Mouse (Mus musculus) cerebellum, postnatal 10 days (tissue): ENCODE measurements at regions not wholly inside any gene's neighbourhood (a gene's known extent, or its start where the extent isn't known, plus 50 kb on each side); places are given as distances from the start of the nearest gene placed in this dataset.

Experiments
- DNase-seq, 2 experiments: peaks; one replicate each; pipeline ENCODE4 v3.0.0; 2021; ENCODE audit warnings: mixed read lengths in 2 of 2

DNA sequence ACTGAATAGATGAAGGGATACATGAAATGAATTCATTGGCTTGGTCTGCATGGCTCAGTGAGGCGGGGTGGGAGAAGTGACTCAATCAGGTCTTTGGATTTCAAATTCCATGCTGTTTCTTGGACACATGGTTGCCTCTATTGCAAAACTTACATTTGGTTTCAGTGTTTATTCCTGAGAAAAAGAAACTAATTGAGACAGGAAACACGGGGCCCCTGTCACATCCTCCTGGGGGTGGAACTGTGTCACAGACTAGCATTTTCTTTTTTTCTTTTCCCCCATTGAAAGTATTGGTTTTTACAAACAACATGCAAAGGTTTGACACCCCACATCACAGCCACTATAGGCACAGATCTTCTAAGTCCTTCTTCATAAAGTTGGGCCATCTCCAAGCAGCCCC is 375.8 kb upstream of the Pik3r1 start:
- no peak for DNase-seq

DNA sequence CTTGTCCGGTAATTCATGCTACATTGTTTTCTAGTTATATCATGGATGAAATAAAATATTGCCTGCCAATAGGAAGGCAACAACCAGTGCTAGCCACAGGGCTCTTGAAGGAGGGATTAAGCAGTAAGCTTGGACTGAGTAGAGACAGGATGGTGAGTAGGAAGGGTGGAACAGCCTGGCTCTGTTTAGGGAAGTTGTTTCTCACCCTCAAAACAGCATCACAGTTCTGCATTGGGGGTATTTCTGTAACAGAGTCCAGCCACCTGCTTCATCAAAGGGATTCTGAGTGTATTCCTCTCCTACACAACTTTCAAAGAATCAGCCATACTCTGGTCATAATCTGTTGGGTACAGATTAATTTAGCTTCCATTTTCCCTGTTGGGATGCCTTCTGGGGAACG is 380.0 kb upstream of the Pik3r1 start:
- no peak for DNase-seq

GRCm38 (mm10) chr13:102153785-102154608 is 386.0 kb upstream of the Pik3r1 start:
- no peak for DNase-seq

GRCm38 (mm10) chr13:102154609-102154899 is 386.5 kb upstream of the Pik3r1 start:
- no peak for DNase-seq

DNA sequence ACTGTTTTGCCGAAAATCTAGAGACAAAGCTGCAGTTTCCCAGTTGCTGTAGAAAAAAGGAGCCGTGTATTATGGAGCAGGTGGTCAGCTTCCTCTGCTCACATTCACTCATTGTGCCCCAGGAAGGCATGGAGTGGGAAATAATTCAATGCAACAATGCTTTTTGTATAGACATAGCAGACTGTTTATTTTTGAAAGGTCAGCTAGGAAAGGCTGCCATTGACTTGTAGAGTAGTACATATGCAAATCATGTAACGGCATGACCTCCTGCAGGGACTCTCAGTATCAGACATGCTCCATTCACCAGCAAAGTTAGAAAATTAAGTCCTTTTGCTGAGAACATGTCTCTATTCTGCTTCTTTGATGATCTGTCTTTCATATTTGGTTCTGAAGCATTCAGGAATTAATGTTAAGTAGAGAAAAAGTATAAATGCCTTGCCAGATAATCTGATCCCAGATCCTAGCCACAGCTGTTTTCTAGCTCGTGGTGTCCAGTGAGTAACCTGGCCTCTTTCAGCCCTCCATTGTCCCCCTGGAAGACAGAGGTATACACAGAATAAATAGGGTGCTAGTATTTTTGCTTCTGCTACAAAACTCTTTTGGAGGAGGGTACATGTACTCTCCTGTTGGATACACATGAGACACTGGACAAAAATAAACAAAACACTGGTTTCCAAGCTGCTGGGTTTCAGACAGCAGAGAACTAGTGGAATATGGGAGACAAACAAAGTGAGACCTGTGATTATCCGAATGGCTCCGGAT is 389.5 kb upstream of the Pik3r1 start:
- no peak for DNase-seq

GRCm38 (mm10) chr13:102173382-102174234 is 405.6 kb upstream of the Pik3r1 start:
- DNase-seq, result no peak

GRCm38 (mm10) chr13:102174431-102174830 is 406.4 kb upstream of the Pik3r1 start:
- no peak for DNase-seq

DNA sequence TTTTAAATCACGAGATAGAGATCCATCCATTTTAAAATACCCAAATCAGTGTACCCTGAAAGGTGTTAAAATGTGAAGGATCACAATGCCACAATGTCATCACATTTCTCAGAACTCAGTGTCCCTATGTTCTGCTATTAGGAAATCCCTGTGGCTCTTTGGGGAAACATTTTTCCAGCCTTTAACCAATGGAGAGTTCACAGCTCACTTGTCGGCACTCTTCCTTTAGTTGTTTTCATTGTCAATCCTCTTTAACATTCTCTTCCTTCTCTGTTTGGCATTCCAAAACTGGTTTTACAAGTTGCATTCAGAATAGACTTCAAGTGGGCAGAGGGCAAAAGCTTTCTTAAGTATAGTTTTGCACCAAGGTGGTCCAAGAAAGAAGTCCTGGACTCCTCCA is 406.9 kb upstream of the Pik3r1 start:
- no peak for DNase-seq

DNA sequence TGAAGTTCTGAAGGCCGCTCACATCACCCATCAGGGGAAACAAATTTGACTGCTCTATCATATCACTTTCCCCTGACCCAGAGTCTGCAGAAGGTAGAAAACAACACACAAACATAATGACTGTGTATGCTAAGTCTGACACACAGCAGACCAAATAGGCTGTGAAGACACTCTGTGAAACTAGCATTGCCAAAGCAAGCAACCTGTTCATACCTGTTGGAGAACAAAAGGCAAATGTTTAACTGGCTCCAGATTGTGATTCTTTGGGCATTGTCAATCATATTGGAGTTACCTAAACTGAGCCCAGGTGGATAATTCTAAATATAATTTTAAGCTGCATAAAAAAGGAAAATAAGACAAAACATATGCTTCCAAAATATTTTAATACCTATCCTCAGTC is 407.4 kb upstream of the Pik3r1 start:
- no peak for DNase-seq

- DNase-seq, result no peak
These were observed 408.4 kb upstream of the Pik3r1 start for GRCm38 (mm10) chr13:102176456-102176855.

GRCm38 (mm10) chr13:102194716-102195115 is 426.7 kb upstream of the Pik3r1 start:
- no peak for DNase-seq

DNA sequence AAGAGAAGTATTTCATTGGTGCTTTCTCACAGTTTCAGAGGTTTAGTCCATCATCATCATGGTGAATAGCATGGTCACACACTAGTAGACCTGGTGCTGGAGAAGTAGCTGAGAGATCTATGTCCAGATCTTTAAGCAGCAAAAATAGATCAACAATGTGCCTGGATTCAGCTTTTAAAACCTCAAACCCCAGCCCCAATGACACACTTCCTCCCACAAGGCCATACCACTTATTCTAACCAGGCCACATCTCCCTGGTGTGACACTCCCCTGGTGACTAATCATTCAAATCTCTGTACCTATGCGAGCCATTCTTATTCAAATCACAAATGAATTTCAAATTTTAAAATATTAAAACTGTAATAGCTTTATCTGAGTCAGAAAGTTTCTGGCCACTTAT is 434.3 kb upstream of the Pik3r1 start:
- DNase-seq, result no peak

GRCm38 (mm10) chr13:102218486-102218885 is 450.5 kb upstream of the Pik3r1 start:
- DNase-seq, result peak; percentile 62 to 64

DNA sequence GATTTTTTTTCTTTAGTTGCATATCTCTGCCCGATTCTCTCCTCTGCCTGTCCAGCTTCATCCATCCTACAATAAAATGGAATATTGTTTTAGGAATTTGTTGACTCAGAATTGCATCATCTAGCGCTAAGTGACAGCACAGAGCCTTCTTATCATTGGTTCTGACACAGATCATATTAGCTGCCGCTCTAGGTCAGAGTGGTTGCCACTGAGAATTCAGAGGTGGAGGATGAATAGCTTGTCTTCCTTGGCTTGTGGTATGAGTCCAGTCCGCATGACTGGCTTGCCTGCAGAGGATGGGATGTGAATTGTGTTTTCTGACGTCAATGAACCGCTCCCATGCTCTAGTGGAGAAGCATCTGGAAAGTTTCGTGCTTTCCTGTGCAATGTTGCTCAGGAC is 462.3 kb upstream of the Cd180 start:
- DNase-seq, result no peak

- peak; percentile 44 to 66 for DNase-seq
These were observed 460.9 kb upstream of the Cd180 start for GRCm38 (mm10) chr13:102232291-102232936.

GRCm38 (mm10) chr13:102250884-102251283 is 442.5 kb upstream of the Cd180 start:
- DNase-seq, result no peak

- DNase-seq, result no peak
These were observed 441.6 kb upstream of the Cd180 start for GRCm38 (mm10) chr13:102251709-102252108.

- DNase-seq, result no peak
These were observed 437.7 kb upstream of the Cd180 start for GRCm38 (mm10) chr13:102255401-102256371.

- DNase-seq, result peak; percentile 15 to 45
These were observed 435.2 kb upstream of the Cd180 start for GRCm38 (mm10) chr13:102258207-102258606.

GRCm38 (mm10) chr13:102273818-102274217 is 419.5 kb upstream of the Cd180 start:
- DNase-seq, result no peak

GRCm38 (mm10) chr13:102275296-102275695 is 418.1 kb upstream of the Cd180 start:
- no peak for DNase-seq

- peak; percentile 11 to 16 for DNase-seq
These were observed 416.5 kb upstream of the Cd180 start for GRCm38 (mm10) chr13:102276885-102277284.
